Mouse (Mus musculus): Measurements from ENCODE around the gene Olfr231.

Olfr231 gene

GRCm38 (mm10) chr1:174121062-174121461, at the start of gene Olfr231:
Olfr231 (minus strand) TSS chr1:174121162.
- no peak for DNase-seq (ENCODE audit: low spot score in 2 of 2)

GRCm38 (mm10) chr1:174169024-174169423, 48.1 kb upstream of the Olfr231 start:
- DNase-seq (ENCODE audit: low spot score in 2 of 2): no peak

GRCm38 (mm10) chr1:174159095-174159494, 38.1 kb upstream of the Olfr231 start:
- DNase-seq (ENCODE audit: low spot score in 2 of 2): no peak

- DNase-seq (ENCODE audit: low spot score in 2 of 2): no peak
These were observed 37.5 kb upstream of the Olfr231 start for GRCm38 (mm10) chr1:174158512-174158911.

GRCm38 (mm10) chr1:174157622-174158021, 36.7 kb upstream of the Olfr231 start:
- no peak for DNase-seq (ENCODE audit: low spot score in 2 of 2)

- DNase-seq (ENCODE audit: low spot score in 2 of 2): no peak
These were observed 34.4 kb upstream of the Olfr231 start, which contains the start of gene Olfr420 for GRCm38 (mm10) chr1:174155333-174155732. Olfr420 (plus strand) TSS chr1:174155633.

- DNase-seq (ENCODE audit: low spot score in 2 of 2): no peak
These were observed 28.3 kb upstream of the Olfr231 start for GRCm38 (mm10) chr1:174149289-174149688.

- DNase-seq (ENCODE audit: low spot score in 2 of 2): no peak
These were observed 25.7 kb upstream of the Olfr231 start for GRCm38 (mm10) chr1:174146696-174147095.

- no peak for DNase-seq (ENCODE audit: low spot score in 2 of 2)
These were observed 20.4 kb upstream of the Olfr231 start for GRCm38 (mm10) chr1:174141384-174141783.

GRCm38 (mm10) chr1:174131999-174132398, 11.0 kb upstream of the Olfr231 start:
- no peak for DNase-seq (ENCODE audit: low spot score in 2 of 2)

- no peak for DNase-seq (ENCODE audit: low spot score in 2 of 2)
These were observed 10.3 kb upstream of the Olfr231 start, which contains the start of gene Olfr424 for GRCm38 (mm10) chr1:174131217-174131616. Olfr424 (plus strand) TSS chr1:174131517.

GRCm38 (mm10) chr1:174103735-174104134, 17.2 kb downstream of the Olfr231 start:
- DNase-seq (ENCODE audit: low spot score in 2 of 2): no peak

- DNase-seq (ENCODE audit: low spot score in 2 of 2): no peak
These were observed 24.4 kb downstream of the Olfr231 start, which contains the start of gene Olfr427 for GRCm38 (mm10) chr1:174096591-174096990. Olfr427 (plus strand) TSS chr1:174096891.

GRCm38 (mm10) chr1:174084031-174084430, 36.9 kb downstream of the Olfr231 start, which contains the start of gene Olfr429:
Olfr429 (plus strand) TSS chr1:174084331.
- DNase-seq (ENCODE audit: low spot score in 2 of 2): no peak

GRCm38 (mm10) chr1:174066305-174066704, 54.7 kb downstream of the Olfr231 start, which contains the start of gene Olfr430:
Olfr430 (plus strand) TSS chr1:174066605.
- no peak for DNase-seq (ENCODE audit: low spot score in 2 of 2)
